Mouse (Mus musculus) inflammation-experienced regulatory T-cells, adult 6 months (primary cell): Measurements from ENCODE around the gene Pcgf2. TPM values are rescaled to one million over a fixed set of nuclear protein-coding genes. Genes with fewer than 3 reads are reported as not detected.
"Not testable (repeated sequence)": the region's sequence is repeated elsewhere in the genome, so short reads cannot be mapped to it uniquely, and the experiment has no call there.

Source experiments
- ATAC-seq: one replicate; pipeline ENCODE4 v1.8.0; 2017
- polyA plus RNA-seq, 3 experiments: library from polyadenylated mRNA; unstranded; fragments of 100-300 nt; shearing (Covaris generic); gene quantifications; one replicate each; pipeline ENCODE4 v1.2.1; 2017

Gene Pcgf2
- polyA plus RNA-seq, 3 experiments from 2014 or later: 4.6 to 6.9 (median 5.4) TPM

GRCm38 (mm10) chr11:97666221-97666620 is 34.1 kb downstream of the Pcgf2 start:
- no peak for ATAC-seq

DNA sequence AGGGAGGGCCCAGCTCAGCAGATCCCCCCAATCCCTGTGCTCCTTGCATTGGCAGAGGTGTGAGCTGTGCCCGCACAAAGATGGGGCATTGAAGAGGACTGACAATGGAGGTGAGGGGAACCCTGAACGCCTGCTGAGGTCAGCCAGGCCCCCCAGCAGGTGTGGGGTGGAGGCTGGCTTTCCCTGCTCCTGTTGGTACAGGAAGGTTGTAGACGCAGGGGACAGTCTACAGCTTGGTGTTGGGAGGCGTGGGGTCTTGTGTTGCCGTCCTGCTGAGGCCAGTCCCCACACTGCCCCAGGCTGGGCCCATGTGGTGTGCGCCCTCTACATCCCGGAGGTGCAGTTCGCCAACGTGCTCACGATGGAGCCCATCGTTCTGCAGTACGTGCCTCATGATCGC is 34.9 kb downstream of the Pcgf2 start:
- no peak for ATAC-seq

GRCm38 (mm10) chr11:97664771-97665240 is 35.5 kb downstream of the Pcgf2 start:
- peak; percentile 55 for ATAC-seq

DNA sequence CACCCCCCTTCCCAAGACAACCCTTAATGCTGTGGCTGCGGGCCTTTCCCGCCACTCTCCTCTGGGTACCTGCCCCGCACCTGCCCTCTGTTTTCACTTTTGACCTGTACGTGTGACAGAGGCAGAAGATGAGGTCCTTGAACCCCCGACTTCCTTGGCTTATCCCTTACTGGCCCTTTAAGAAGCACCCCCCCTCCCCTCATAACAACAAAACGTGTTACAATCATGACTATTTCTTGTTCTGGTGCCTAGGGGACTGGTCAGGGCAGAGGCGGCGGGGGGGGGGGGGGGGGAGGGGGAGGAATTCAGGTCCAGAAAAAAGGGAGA is 36.0 kb downstream of the Pcgf2 start:
- ATAC-seq: no peak

GRCm38 (mm10) chr11:97663528-97664338 is 36.6 kb downstream of the Pcgf2 start:
- no peak for ATAC-seq

DNA sequence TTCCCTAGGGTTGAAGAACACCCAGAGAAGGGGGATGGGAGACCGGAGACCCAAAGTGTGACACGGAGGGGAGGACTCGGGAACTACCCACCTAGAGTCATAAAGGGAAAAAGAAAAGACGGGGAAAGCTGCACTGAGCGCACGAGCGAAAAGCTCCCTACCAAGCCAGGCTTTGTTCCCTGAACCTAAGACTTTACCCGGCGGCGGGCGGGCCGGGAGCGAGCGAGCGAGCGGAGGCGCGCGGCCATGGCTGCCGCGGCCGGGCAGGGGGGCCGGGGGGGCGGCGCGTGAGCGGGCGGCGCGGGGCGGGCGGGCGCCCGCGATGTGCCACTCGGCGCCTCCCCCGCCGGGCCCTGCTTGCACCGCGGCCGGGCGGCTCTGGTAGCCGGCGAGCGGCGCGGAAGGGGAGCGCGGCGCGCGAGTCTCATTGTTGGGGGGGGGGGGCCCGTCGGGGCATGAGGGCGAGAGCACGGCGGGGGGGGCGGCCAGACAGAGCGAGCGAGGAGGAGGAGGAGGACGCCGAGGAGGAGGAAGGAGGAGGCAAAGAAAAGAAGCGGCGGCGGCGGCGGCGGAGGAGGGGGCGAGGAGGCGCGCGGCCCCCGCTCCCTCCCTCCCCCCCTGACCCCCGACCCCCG is 37.3 kb downstream of the Pcgf2 start, which contains the start of gene Mllt6:
Gene Mllt6 (plus strand): TSS at position 522 of the 635 bp plus-strand sequence.
- peak; percentile 14 for ATAC-seq

DNA sequence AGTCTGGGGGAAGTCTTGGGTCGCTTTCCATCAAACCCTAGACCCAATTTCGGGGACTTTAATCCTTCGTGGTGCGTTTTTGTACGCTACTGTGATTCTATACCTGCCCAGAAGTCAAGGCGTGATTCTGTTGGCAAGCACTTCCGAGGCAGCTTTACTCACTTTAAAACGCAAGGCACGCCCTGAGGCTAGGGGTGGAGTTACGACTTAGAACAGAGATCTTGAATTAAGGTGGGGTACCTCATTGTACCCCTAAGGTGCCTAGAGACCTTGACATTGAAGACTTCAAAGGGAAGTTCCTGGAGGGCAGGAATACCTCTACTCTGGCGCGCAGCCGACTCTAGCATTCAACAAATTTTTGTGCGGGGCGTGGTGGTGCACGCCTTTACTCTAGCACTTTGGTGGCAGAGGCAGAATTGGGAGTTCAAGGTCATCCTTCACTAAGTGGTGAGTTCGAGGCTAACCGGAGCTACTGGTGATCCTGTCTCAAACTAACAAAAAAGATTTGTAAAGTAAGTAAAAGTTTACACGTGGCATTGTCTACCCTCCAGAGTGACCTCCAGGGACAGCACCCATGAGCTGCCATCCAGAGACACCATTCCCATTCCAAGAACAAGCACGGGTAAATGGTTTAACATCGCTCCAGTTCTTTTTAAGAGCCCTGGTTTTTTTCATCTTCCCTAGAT is 37.9 kb downstream of the Pcgf2 start:
- peak; percentile 29 for ATAC-seq

- no peak for ATAC-seq
Measured at GRCm38 (mm10) chr11:97661648-97662133, 38.6 kb downstream of the Pcgf2 start.

DNA sequence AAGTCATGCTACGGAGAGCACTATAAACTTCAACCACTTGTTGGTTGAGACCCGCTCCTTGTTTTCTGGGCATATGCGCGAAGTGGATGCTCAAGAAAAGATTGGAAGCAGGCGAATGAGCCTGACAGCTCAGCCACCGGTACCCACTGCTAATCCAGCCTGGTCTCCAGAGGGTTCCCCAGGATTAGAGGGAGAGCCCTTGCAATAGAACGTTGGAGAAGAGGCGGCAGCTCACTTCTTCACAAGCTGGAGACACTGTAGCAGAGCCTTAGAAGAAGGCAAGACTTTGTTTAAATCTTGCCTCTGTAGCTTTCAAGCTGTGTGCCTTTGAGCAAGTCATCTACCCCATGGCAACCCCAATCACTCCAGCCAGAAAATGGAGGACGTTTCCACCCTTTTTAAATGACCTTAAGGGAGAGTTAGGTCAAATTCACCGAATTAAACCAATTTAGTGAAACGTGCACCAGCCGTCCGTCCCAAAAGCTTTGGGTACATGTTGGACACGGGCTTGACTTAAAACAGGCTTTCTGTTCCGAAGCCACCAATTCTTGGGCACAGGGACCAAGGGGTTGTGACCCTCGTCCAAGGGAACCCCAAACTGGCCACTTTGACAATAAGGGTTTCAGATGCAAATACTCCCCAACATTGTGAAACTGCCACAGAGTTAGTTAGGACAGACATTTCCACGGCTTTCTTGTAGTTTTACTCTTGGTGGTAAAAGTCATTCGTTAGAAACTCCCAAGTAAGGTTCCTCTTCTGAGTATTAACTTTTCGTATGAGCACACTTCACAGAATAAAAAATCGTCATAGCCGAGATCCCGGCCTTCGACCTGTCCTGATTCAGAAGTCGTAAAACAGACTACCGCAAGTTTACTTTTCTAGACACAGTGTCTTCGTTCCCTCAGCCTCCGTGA is 39.3 kb downstream of the Pcgf2 start:
- no peak for ATAC-seq

DNA sequence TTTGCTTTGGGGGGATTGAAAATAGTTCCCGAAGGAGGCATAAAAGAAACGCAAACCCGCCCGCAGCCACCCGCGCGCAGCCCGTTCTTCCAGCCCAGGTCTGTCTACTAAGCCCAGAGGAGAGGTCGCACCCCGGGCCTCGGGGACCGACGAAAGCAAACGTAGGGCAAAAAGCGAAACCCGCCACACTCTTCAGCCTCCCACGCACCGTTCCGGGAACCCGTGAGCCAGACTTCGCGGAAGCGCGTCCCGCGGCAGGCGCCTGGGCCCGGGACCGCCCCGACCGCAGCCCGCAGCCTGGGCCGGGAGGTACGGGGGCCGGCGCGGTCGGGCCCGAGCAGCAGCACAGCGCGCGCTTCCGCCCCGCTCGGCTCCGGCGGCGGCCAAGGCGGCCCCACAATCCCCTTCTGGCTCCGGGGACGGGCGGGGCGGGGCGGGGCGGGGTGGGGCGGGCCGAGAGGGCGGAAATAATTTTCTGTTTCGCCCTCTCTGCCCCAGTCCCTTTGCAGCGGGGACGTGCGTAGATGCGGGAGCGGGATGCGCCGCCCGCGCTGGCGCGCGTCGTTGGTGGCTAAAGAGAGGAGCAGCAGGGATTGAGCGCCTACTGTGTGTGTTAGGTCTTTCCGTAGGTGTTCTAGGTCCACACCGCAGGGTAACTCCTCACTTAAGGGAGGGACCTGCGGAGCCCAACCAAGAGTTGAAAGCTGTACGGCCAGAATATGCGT is 40.1 kb downstream of the Pcgf2 start:
- ATAC-seq: peak; percentile 26

DNA sequence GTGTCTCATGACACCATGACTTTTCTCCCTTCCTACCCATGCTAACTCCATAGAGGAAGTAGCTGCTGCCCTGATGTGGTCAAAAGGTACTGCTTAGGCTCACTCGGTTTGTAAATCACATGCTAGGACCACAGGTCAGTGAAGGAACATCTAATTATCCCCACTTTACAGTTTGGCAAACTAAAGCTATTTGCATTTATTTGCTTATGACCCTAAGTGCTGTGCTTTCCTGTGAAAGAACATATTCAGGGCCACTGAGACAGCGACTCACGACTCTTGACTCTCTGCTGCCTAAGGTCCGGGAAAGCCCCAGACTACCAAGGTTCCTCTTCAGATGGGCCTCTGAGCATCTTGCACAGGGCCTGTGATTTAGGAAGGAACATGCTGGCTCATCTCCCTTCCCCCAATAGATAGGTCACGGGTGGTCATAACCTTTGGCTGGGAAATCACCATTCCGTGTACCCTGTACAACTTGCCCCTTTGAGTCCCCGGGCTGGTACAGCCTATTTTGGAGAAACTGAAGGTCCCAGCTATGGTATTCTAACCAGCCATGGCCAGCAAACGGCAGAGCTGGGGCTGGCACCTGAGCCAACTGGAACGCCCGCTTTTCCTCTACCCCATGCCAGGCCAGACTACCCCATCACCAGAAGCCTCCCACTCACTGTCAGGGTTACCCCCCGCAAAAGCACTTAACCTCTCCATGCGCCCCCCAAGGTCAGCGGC is 40.9 kb downstream of the Pcgf2 start:
- peak; percentile 69 for ATAC-seq

GRCm38 (mm10) chr11:97658751-97659266 is 41.5 kb downstream of the Pcgf2 start:
- no peak for ATAC-seq

- not testable (repeated sequence) for ATAC-seq
Measured at GRCm38 (mm10) chr11:97657967-97658366, 42.3 kb downstream of the Pcgf2 start.

GRCm38 (mm10) chr11:97657184-97657945 is 42.9 kb downstream of the Pcgf2 start:
- ATAC-seq: no peak

- no peak for ATAC-seq
Measured at GRCm38 (mm10) chr11:97656269-97656971, 43.9 kb downstream of the Pcgf2 start.

DNA sequence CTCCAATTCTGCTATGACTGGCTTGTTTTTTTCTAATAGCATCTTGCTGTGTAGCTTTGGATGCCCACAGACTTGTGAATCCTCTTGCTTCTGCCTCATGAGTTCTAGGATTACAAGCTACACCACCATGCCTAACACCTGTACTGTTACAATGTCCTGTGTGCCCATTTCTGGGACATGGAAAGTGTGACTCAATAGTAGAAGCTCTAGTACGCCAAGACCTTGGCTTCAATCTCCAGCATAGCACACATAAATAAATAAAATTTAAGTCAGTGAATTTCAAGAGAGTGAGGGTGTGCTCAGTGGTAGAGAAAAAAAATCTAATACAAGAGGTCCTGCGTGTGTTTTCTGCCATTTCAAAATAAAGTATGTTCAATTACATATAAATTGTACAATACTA is 46.1 kb downstream of the Pcgf2 start:
- ATAC-seq: no peak

- ATAC-seq: not testable (repeated sequence)
Measured at GRCm38 (mm10) chr11:97653376-97653775, 46.9 kb downstream of the Pcgf2 start.

DNA sequence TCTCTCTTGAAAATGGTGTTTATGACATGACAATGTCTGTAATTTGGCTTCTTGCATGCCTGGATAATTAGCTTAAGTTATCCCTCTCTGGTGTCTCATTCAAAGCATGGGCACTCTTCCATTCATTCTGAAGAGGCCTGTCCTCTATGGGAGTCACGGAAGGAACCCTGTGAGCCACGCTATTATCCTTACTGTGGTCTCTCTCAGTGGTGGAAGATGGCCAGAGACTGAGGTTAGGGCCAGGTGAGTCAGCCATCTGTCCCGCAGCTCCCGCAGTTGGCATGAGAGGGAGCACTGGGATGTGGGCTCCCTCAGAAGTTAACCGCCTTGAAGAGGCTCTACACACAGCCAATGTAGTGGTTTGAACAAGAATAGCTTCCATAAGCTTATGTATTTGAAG is 50.0 kb downstream of the Pcgf2 start:
- ATAC-seq: no peak

- ATAC-seq: not testable (repeated sequence)
Measured at GRCm38 (mm10) chr11:97648541-97648940, 51.8 kb downstream of the Pcgf2 start.
